Mouse (Mus musculus) heart, embryonic 15.5 days (tissue): Measurements from ENCODE around the gene Smoc1. TPM values are rescaled to one million over a fixed set of nuclear protein-coding genes. Genes with fewer than 3 reads are reported as not detected.

Experiments used
- ATAC-seq: fragments of 200-750 bp; cut with Nextera tagmentation; replicated peaks from 2 replicates; pipeline ENCODE4 v1.8.0; 2017; ENCODE audit warnings: low read depth, moderate TSS enrichment; ENCODE audit not compliant: insufficient number of reproducible peaks, insufficient read depth, low FRiP score
- H3K27ac ChIP-seq: fragments of 300-500 bp; sonication (generic); 2 replicates; pipeline ENCODE4 v1.5.1; 2015; ENCODE audit warnings: mild to moderate bottlenecking, inconsistent platforms
- H3K27me3 ChIP-seq: fragments of 300-500 bp; sonication (generic); 2 replicates; pipeline ENCODE4 v1.6.1; 2015; ENCODE audit warnings: inconsistent platforms
- H3K36me3 ChIP-seq: fragments of 300-500 bp; sonication (generic); 2 replicates; pipeline ENCODE4 v1.6.1; 2015; ENCODE audit warnings: mild to moderate bottlenecking, inconsistent platforms
- H3K4me1 ChIP-seq: fragments of 300-500 bp; sonication (generic); replicated peaks from 2 replicates; pipeline ENCODE4 v1.6.1; 2015; ENCODE audit warnings: inconsistent platforms
- H3K4me2 ChIP-seq: fragments of 300-500 bp; sonication (generic); 2 replicates; pipeline ENCODE4 v1.6.1; 2015; ENCODE audit warnings: inconsistent platforms, mild to moderate bottlenecking, moderate library complexity
- H3K4me3 ChIP-seq: fragments of 300-500 bp; sonication (generic); 2 replicates; pipeline ENCODE4 v1.5.1; 2015; ENCODE audit warnings: mild to moderate bottlenecking, inconsistent platforms
- H3K9ac ChIP-seq: fragments of 300-500 bp; sonication (generic); 2 replicates; pipeline ENCODE4 v1.6.1; 2015; ENCODE audit warnings: mild to moderate bottlenecking, inconsistent platforms
- H3K9me3 ChIP-seq: fragments of 300-500 bp; sonication (generic); replicated peaks from 2 replicates; pipeline ENCODE4 v1.6.1; 2016; ENCODE audit warnings: inconsistent platforms
- WGBS: fragments of 180-500 bp; shearing (Covaris S2); methylation state at CpG from one replicate; pipeline ENCODE4 v1.1.7; 2015; ENCODE audit warnings: mixed read lengths; 5-methylcytosine and 5-hydroxymethylcytosine counted together
- microRNA-seq: library from miRNA; unstranded; fragments of <30 nt; microRNA quantifications from one replicate; pipeline ENCODE4, GENCODE M21; 2016
- polyA plus RNA-seq: library from polyadenylated mRNA; unstranded; fragments of >200 nt; fragmentation: Nextera tagmentation; extraction: Ambion mirVana; gene quantifications from 2 replicates; pipeline ENCODE4 v1.2.1, GENCODE M21; 2015

Smoc1 gene
- polyA plus RNA-seq, 1 experiment from 2014 or later = 7.0 TPM

GRCm38 (mm10) chr12:81233746-81234380 is 207.3 kb downstream of the Smoc1 start:
- Histone ChIP-seq H3K4me3 (no peak overlapping the region), H3K27ac (no peak overlapping the region), H3K27me3 (no peaks in the 10 kb centered on the region; the same call in 1 of the 2 replicates), H3K36me3 (no peaks in the 10 kb centered on the region), H3K4me1 (no peaks in the 10 kb centered on the region), H3K9me3 (no peaks in the 10 kb centered on the region), H3K4me2 (no peak overlapping the region), H3K9ac (no peak overlapping the region)
- 61% methylated on average over 1 of the region's 1 CpGs for WGBS
- no peak for ATAC-seq

GRCm38 (mm10) chr12:81235456-81236330 is 209.1 kb downstream of the Smoc1 start:
- no peak overlapping the region for H3K4me2 ChIP-seq
- 72% methylated on average over 10 of the region's 10 CpGs for WGBS

More at GRCm38 (mm10) chr12:81235456-81236330, 209.1 kb downstream of the Smoc1 start:
- H3K4me3 ChIP-seq = no peak overlapping the region
- H3K4me1 ChIP-seq = no peaks in the 10 kb centered on the region
- H3K36me3 ChIP-seq = no peaks in the 10 kb centered on the region
- no peak overlapping the region for H3K27ac ChIP-seq
- no peaks in the 10 kb centered on the region for H3K9me3 ChIP-seq
- no peaks in the 10 kb centered on the region; the same call in 1 of the 2 replicates for H3K27me3 ChIP-seq
- ATAC-seq = no peak
- no peak overlapping the region for H3K9ac ChIP-seq

Small RNA genes within 50 kb of the gene (microRNA-seq; reads per million reads assigned to microRNA genes)
- gene Mir3067 = 1.3 reads per million

Other genes with a start within 250 kb of the Smoc1 start
- 16.4 and 19.6 TPM in 2 replicates for gene Susd6, start 236.3 kb upstream of the Smoc1 start, polyA plus RNA-seq
- gene Srsf5, start 81.3 kb upstream of the Smoc1 start, polyA plus RNA-seq = 332 and 350 TPM in 2 replicates
- gene Slc10a1, start 58.1 kb upstream of the Smoc1 start, polyA plus RNA-seq = 0.64 and 0.67 TPM in 2 replicates